ENCODE assay signal across 12 mouse cellular contexts in genomic region chr2:160990339-160991070, GRCm38 (mm10).
DNase-seq lines count a peak whose midpoint lies in the region; ATAC-seq and TF ChIP-seq lines count a peak whose summit lies in the region.
"Had no signal": no experiment of that assay in that cellular context is flagged by ENCODE, and none has a peak within 500 bp of the region (broad histone marks: within the 10 kb centered on the region; RNA-seq: fewer than 3 reads in every experiment).

No protein-coding gene starts in this region.

- H3K4me2 ChIP-seq in intestine, embryonic 14.5 days (ENCODE audit: low read length) = no peak overlapping the region
- no peak overlapping the region for H3K4me2 ChIP-seq in intestine, postnatal 0 days (replicated peaks; ENCODE audit: low read depth)
- H3K4me2 ChIP-seq in lung, embryonic 16.5 days (ENCODE audit: low read depth, low read length) = no peak overlapping the region
- no peak overlapping the region for H3K4me2 ChIP-seq in stomach, postnatal 0 days (replicated peaks; ENCODE audit: low read depth)
- H3K4me2 ChIP-seq: limb, embryonic 12.5 days had no signal

- 48% methylated on average over 6 of the region's 6 CpGs for WGBS in intestine, embryonic 14.5 days
- 67% methylated on average over 6 of the region's 6 CpGs for WGBS in intestine, postnatal 0 days
- 58% methylated on average over 6 of the region's 6 CpGs for WGBS in lung, embryonic 16.5 days
- 49% methylated on average over 6 of the region's 6 CpGs for WGBS in stomach, postnatal 0 days

- no peak overlapping the region for H3K9ac ChIP-seq in intestine, embryonic 14.5 days (ENCODE audit: low read length)
- H3K9ac ChIP-seq in intestine, postnatal 0 days (ENCODE audit: low read depth, low read length) = no peak overlapping the region
- no peak overlapping the region for H3K9ac ChIP-seq in lung, embryonic 16.5 days (ENCODE audit: low read length)
- no peak overlapping the region for H3K9ac ChIP-seq in stomach, postnatal 0 days (ENCODE audit: low read length)
- H3K9ac ChIP-seq: limb, embryonic 12.5 days had no signal

- peak overlapping the region; percentile 62; the same call in 1 of the 2 replicates for H3K27ac ChIP-seq in intestine, embryonic 14.5 days (ENCODE audit: low read depth)
- no peak overlapping the region for H3K27ac ChIP-seq in intestine, postnatal 0 days (ENCODE audit: low read depth, low read length)
- H3K27ac ChIP-seq in lung, embryonic 16.5 days (ENCODE audit: low read length) = peak overlapping the region; percentile 75
- 0 out of 2 replicates have a peak overlapping the region, but pooled peaks have one; percentile 18 for H3K27ac ChIP-seq in stomach, postnatal 0 days (replicated peaks)
- H3K27ac ChIP-seq: hindbrain, postnatal 0 days; limb, embryonic 12.5 days had no signal

- H3K9me3 ChIP-seq in intestine, embryonic 14.5 days (ENCODE audit: control insufficient read depth, low read length) = no peaks in the 10 kb centered on the region
- no peaks in the 10 kb centered on the region for H3K9me3 ChIP-seq in intestine, postnatal 0 days (ENCODE audit: control insufficient read depth)
- H3K9me3 ChIP-seq in lung, embryonic 16.5 days (ENCODE audit: control insufficient read depth, low read length) = no peaks in the 10 kb centered on the region
- H3K9me3 ChIP-seq in stomach, postnatal 0 days (ENCODE audit: control insufficient read depth, low read length) = no peaks in the 10 kb centered on the region
- H3K9me3 ChIP-seq: limb, embryonic 12.5 days had no signal

- ATAC-seq in intestine, embryonic 14.5 days (replicated peaks; ENCODE audit: low FRiP score, low TSS enrichment, low read depth) = peak; percentile 55; the same call in 1 of the 2 replicates
- no peak for ATAC-seq in intestine, postnatal 0 days
- 0 out of 2 replicates have a peak, but pooled peaks have one; percentile 20 for ATAC-seq in lung, embryonic 16.5 days (ENCODE audit: low read depth)
- ATAC-seq in stomach, postnatal 0 days (ENCODE audit: low FRiP score, low TSS enrichment) = peak; percentile 32; the same call in 1 of the 2 replicates
- ATAC-seq: hindbrain, postnatal 0 days had no signal

- TF ChIP-seq EP300 in stomach, postnatal 0 days (optimal IDR thresholded peaks at IDR 0.05) = no peak

- peaks cover 55% of the 10 kb centered on the region for H3K36me3 ChIP-seq in intestine, embryonic 14.5 days (ENCODE audit: control insufficient read depth, insufficient read depth, low read length)
- peaks cover 33% of the 10 kb centered on the region for H3K36me3 ChIP-seq in intestine, postnatal 0 days (ENCODE audit: control insufficient read depth, insufficient read depth)
- H3K36me3 ChIP-seq in lung, embryonic 16.5 days (ENCODE audit: control insufficient read depth, insufficient read depth, low read length) = peaks cover 35% of the 10 kb centered on the region
- peaks cover 12% of the 10 kb centered on the region for H3K36me3 ChIP-seq in stomach, postnatal 0 days (ENCODE audit: control insufficient read depth, insufficient read depth, low read length)

- no peak overlapping the region for H3K4me3 ChIP-seq in intestine, embryonic 14.5 days (ENCODE audit: low read depth, low read length)
- no peak overlapping the region for H3K4me3 ChIP-seq in intestine, postnatal 0 days (ENCODE audit: low read depth, low read length)
- H3K4me3 ChIP-seq in lung, embryonic 16.5 days (ENCODE audit: low read length) = no peak overlapping the region
- no peak overlapping the region for H3K4me3 ChIP-seq in stomach, postnatal 0 days (ENCODE audit: low read depth, low read length)
- H3K4me3 ChIP-seq: limb, embryonic 12.5 days had no signal

- TF ChIP-seq CTCF in intestine, postnatal 0 days (IDR thresholded peaks at IDR 0.05; ENCODE audit: low read depth) = no peak
- TF ChIP-seq CTCF in stomach, postnatal 0 days (IDR thresholded peaks at IDR 0.05; ENCODE audit: low read depth) = no peak

- no peaks in the 10 kb centered on the region for H3K27me3 ChIP-seq in intestine, embryonic 14.5 days (replicated peaks; ENCODE audit: control insufficient read depth, insufficient read depth, low read length)
- no peaks in the 10 kb centered on the region for H3K27me3 ChIP-seq in intestine, postnatal 0 days (replicated peaks; ENCODE audit: control insufficient read depth, insufficient read depth, low read length)
- no peaks in the 10 kb centered on the region for H3K27me3 ChIP-seq in lung, embryonic 16.5 days (ENCODE audit: control insufficient read depth, insufficient read depth, low read depth, low read length)
- H3K27me3 ChIP-seq in stomach, postnatal 0 days (ENCODE audit: control insufficient read depth, insufficient read depth, low read length) = no peaks in the 10 kb centered on the region
- H3K27me3 ChIP-seq: limb, embryonic 12.5 days had no signal

- H3K4me1 ChIP-seq in intestine, embryonic 14.5 days (replicated peaks; ENCODE audit: control insufficient read depth, insufficient read depth, low read length) = peaks cover 8% of the 10 kb centered on the region; the same call in 1 of the 2 replicates
- no peaks in the 10 kb centered on the region for H3K4me1 ChIP-seq in intestine, postnatal 0 days (replicated peaks; ENCODE audit: control insufficient read depth, insufficient read depth, low read length)
- H3K4me1 ChIP-seq in lung, embryonic 16.5 days (replicated peaks; ENCODE audit: control insufficient read depth, insufficient read depth, low read length) = no peaks in the 10 kb centered on the region
- no peaks in the 10 kb centered on the region for H3K4me1 ChIP-seq in stomach, postnatal 0 days (replicated peaks; ENCODE audit: control insufficient read depth, insufficient read depth)
- H3K4me1 ChIP-seq: limb, embryonic 12.5 days had no signal

- peak; percentile 7 for DNase-seq in embryo, embryonic 10.5 days (ENCODE audit: low spot score)
- DNase-seq in embryo, embryonic 11 days = no peak
- no peak for DNase-seq in intestine, embryonic 14.5 days (ENCODE audit: low spot score)
- no peak for DNase-seq in lung, postnatal 4 days
- DNase-seq in stomach, postnatal 0 days (ENCODE audit: low spot score) = no peak
- no peak for DNase-seq in left cerebral cortex, adult 11 months (ENCODE audit: low spot score)
- DNase-seq: cerebellum, adult 18-20 months; spleen, adult 18-20 months had no signal
